13 mouse cellular contexts compared by ENCODE assay signal in the genomic region with DNA sequence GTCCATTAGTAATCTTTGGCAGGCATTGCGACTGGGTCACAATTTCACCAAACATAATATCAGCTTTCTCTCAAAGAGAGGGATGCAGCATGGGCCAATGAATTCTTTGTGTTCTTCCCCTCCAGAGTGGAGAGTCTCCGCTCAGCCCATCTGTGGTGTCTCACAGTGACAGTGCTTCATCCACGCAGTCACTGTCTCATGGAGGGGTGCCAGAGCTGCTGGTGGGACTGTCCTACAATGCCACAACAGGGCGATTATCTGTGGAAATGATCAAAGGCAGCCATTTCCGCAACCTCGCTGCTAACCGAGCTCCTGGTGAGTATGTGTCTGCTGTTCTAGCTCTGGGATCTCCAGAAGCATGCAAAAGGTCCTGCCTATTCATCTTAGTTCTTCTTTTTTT.
DNase-seq lines count a peak whose midpoint lies in the region; ATAC-seq lines count a peak whose summit lies in the region.
"Had no signal": no experiment of that assay in that cellular context is flagged by ENCODE, and none has a peak within 500 bp of the region (broad histone marks: within the 10 kb centered on the region; RNA-seq: fewer than 3 reads in every experiment).

No protein-coding gene starts in this region.

- H3K9ac ChIP-seq in hindbrain, embryonic 15.5 days: no peak overlapping the region
- no peak overlapping the region for H3K9ac ChIP-seq in hindbrain, embryonic 11.5 days (ENCODE audit: low read depth, low read length)
- H3K9ac ChIP-seq: liver, postnatal 0 days; neural tube, embryonic 13.5 days had no signal

- 0 out of 2 replicates have a peak, but pooled peaks cover 4% of the 10 kb centered on the region for H3K36me3 ChIP-seq in hindbrain, embryonic 15.5 days
- no peaks in the 10 kb centered on the region for H3K36me3 ChIP-seq in hindbrain, embryonic 11.5 days (ENCODE audit: control insufficient read depth, insufficient read depth, low read length)
- H3K36me3 ChIP-seq: neural tube, embryonic 13.5 days had no signal

- 52% methylated on average over 7 of the region's 7 CpGs for WGBS in hindbrain, embryonic 15.5 days
- 76% methylated on average over 7 of the region's 7 CpGs for WGBS in hindbrain, embryonic 11.5 days

- peak overlapping the region; percentile 48; the same call in 1 of the 2 replicates for H3K27ac ChIP-seq in hindbrain, embryonic 15.5 days (replicated peaks)
- H3K27ac ChIP-seq in hindbrain, embryonic 11.5 days (ENCODE audit: low read depth, low read length): no peak overlapping the region
- H3K27ac ChIP-seq: neural tube, embryonic 13.5 days had no signal

- no peak overlapping the region for H3K4me2 ChIP-seq in hindbrain, embryonic 15.5 days
- H3K4me2 ChIP-seq in hindbrain, embryonic 11.5 days (replicated peaks; ENCODE audit: low read depth, low read length): no peak overlapping the region
- H3K4me2 ChIP-seq: neural tube, embryonic 13.5 days had no signal

- no peak overlapping the region for H3K4me3 ChIP-seq in hindbrain, embryonic 15.5 days
- no peak overlapping the region for H3K4me3 ChIP-seq in hindbrain, embryonic 11.5 days (ENCODE audit: low read depth, low read length)
- H3K4me3 ChIP-seq: megakaryocyte, embryonic 14.5 days; neural tube, embryonic 13.5 days had no signal

- no peak for DNase-seq in hindbrain, embryonic 11.5 days (ENCODE audit: low spot score)
- peak; percentile 20 for DNase-seq in cerebellum, adult 8-10 months
- DNase-seq in layer of hippocampus, adult 18-20 months (ENCODE audit: low spot score in 2 of 2): peak; percentile 34 to 71
- DNase-seq in left cerebral cortex, postnatal 25 days (ENCODE audit: low spot score in 2 of 2): peak; percentile 50 to 68
- no peak for DNase-seq in thymus, postnatal 10 days (ENCODE audit: low spot score in 2 of 2)
- DNase-seq in neural tube, embryonic 10.5 days (ENCODE audit: extremely low spot score, low spot score): no peak
- DNase-seq: adrenal gland, postnatal 14 days; kidney, adult 18-20 months; liver, postnatal 0 days had no signal

- 0 out of 2 replicates have a peak, but pooled peaks have one; percentile 45 for ATAC-seq in hindbrain, embryonic 15.5 days (ENCODE audit: low FRiP score, low read depth)
- ATAC-seq in hindbrain, embryonic 11.5 days (ENCODE audit: low FRiP score): no peak
- no peak for ATAC-seq in activated CD4-positive, CD25-positive, alpha-beta regulatory T cell, adult 4 months
- ATAC-seq: liver, postnatal 0 days had no signal

- H3K4me1 ChIP-seq in hindbrain, embryonic 15.5 days (replicated peaks): no peaks in the 10 kb centered on the region
- H3K4me1 ChIP-seq in hindbrain, embryonic 11.5 days (replicated peaks; ENCODE audit: control insufficient read depth, insufficient read depth, low read length): no peaks in the 10 kb centered on the region
- H3K4me1 ChIP-seq: megakaryocyte, embryonic 14.5 days; neural tube, embryonic 13.5 days had no signal

- no peaks in the 10 kb centered on the region for H3K27me3 ChIP-seq in hindbrain, embryonic 15.5 days
- H3K27me3 ChIP-seq in hindbrain, embryonic 11.5 days (ENCODE audit: control insufficient read depth, insufficient read depth, low read length): no peaks in the 10 kb centered on the region
- H3K27me3 ChIP-seq: megakaryocyte, embryonic 14.5 days; neural tube, embryonic 13.5 days had no signal

- intact Hi-C loops in left cerebral cortex, postnatal 25 days (cut with DNase I): loop anchor here (5.0 kb wide), 1 partner anchor 34 kb away; no protein-coding TSS in a partner anchor

- H3K9me3 ChIP-seq in hindbrain, embryonic 15.5 days: no peaks in the 10 kb centered on the region
- no peaks in the 10 kb centered on the region for H3K9me3 ChIP-seq in hindbrain, embryonic 11.5 days (ENCODE audit: control insufficient read depth, low read length)
- H3K9me3 ChIP-seq: neural tube, embryonic 13.5 days had no signal

Comparison
In these comparisons a context has a peak if more than half of its experiments do, and no peak if none do; other contexts are left out.
1. DNase-seq: peak in cerebellum, adult 8-10 months (single experiment), layer of hippocampus, adult 18-20 months (2 of 2) and left cerebral cortex, postnatal 25 days (2 of 2); none in hindbrain, embryonic 11.5 days (single experiment), thymus, postnatal 10 days (0 of 2) and neural tube, embryonic 10.5 days (single experiment).